Mouse (Mus musculus) heart, embryonic 14.5 days (tissue): ENCODE measurements at regions not wholly inside any gene's neighbourhood (a gene's known extent, or its start where the extent isn't known, plus 50 kb on each side); places are given as distances from the start of the nearest gene placed in this dataset.
A peak's percentile ranks its signal among the peaks of the same experiment; 100 is the strongest.

Experiments
- ATAC-seq: fragments of 200-750 bp; cut with Nextera tagmentation; 2 replicates; pipeline ENCODE4 v1.8.0; 2017; ENCODE audit warnings: low read depth, moderate TSS enrichment; ENCODE audit not compliant: insufficient number of reproducible peaks, insufficient read depth, low FRiP score
- H3K27ac ChIP-seq, 2 experiments: fragments of 200-500 bp in 1 of 2; fragments of 300-500 bp in 1 of 2; sonication (generic) in 1 of 2; replicated peaks in 1 of 2; 2 replicates each; pipeline ENCODE4 v1.5.1; 2012 to 2014; ENCODE audit warnings: low read depth in 2 of 2, low read length in 2 of 2, control low read depth in 1 of 2, mild to moderate bottlenecking in 1 of 2, mixed read lengths in 1 of 2; ENCODE audit not compliant: control insufficient read depth in 1 of 2, insufficient read depth in 1 of 2
- H3K27me3 ChIP-seq: fragments of 300-500 bp; sonication (generic); 2 replicates; pipeline ENCODE4 v1.6.1; 2014; ENCODE audit warnings: mild to moderate bottlenecking, low read length, control low read depth; ENCODE audit not compliant: control insufficient read depth, insufficient read depth
- H3K36me3 ChIP-seq: fragments of 300-500 bp; sonication (generic); 2 replicates; pipeline ENCODE4 v1.6.1; 2014; ENCODE audit warnings: mild to moderate bottlenecking, control low read depth, low read length, mixed read lengths; ENCODE audit not compliant: control insufficient read depth, insufficient read depth
- H3K4me1 ChIP-seq, 2 experiments: fragments of 200-500 bp in 1 of 2; fragments of 300-500 bp in 1 of 2; sonication (generic) in 1 of 2; 2 replicates each; pipeline ENCODE4 v1.6.1; 2012 to 2014; ENCODE audit warnings: low read length in 2 of 2, control low read depth in 1 of 2, mixed read lengths in 1 of 2; ENCODE audit not compliant: control insufficient read depth in 2 of 2, insufficient read depth in 2 of 2
- H3K4me2 ChIP-seq: fragments of 300-500 bp; sonication (generic); 2 replicates; pipeline ENCODE4 v1.6.1; 2014; ENCODE audit warnings: mild to moderate bottlenecking, low read length
- H3K4me3 ChIP-seq, 2 experiments: fragments of 200-500 bp in 1 of 2; fragments of 300-500 bp in 1 of 2; sonication (generic) in 1 of 2; 2 replicates each; pipeline ENCODE4 v1.5.1; 2012 to 2014; ENCODE audit warnings: low read length in 2 of 2, mild to moderate bottlenecking in 2 of 2, control low read depth in 1 of 2, low read depth in 1 of 2, moderate library complexity in 1 of 2; ENCODE audit not compliant: control insufficient read depth in 1 of 2, insufficient read depth in 1 of 2
- H3K9ac ChIP-seq: fragments of 300-500 bp; sonication (generic); 2 replicates; pipeline ENCODE4 v1.6.1; 2014; ENCODE audit warnings: mild to moderate bottlenecking, low read length
- H3K9me3 ChIP-seq: fragments of 300-500 bp; sonication (generic); 2 replicates; pipeline ENCODE4 v1.6.1; 2016; ENCODE audit warnings: low read length, control low read depth; ENCODE audit not compliant: control insufficient read depth
- WGBS: fragments of 180-500 bp; shearing (Covaris S2); extraction: QIAGEN DNeasy Blood & Tissue Kit; methylation state at CpG from one replicate; pipeline ENCODE4 v1.1.7; 2014; 5-methylcytosine and 5-hydroxymethylcytosine counted together

DNA sequence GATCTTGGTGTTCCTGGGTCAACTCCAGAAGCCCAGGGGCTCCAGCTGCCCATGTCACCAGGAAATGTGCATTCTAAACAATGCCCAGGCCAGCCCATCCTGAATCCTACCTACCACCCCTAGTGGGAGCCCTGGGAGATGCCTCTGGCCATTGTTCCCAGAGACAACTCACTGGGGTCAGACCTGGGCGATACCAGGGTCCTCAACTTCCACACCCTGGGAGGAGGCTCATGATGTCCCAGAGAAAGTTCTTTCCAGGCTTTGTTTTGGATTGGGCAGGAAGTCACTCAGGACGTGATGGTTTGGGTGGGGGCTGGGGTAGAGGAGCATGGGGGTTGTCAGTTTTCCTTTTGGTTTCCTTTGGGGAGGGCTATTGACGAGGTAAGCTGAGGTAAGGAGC, 97.1 kb downstream of the Efnb1 start:
- Histone ChIP-seq H3K4me1 (no peaks in the 10 kb centered on the region), H3K36me3 (no peaks in the 10 kb centered on the region), H3K27ac (no peak overlapping the region), H3K27me3 (no peaks in the 10 kb centered on the region; the same call in 1 of the 2 replicates), H3K9me3 (no peaks in the 10 kb centered on the region), H3K4me2 (no peak overlapping the region), H3K4me3 (no peak overlapping the region), H3K9ac (no peak overlapping the region)
- no peak for ATAC-seq
- 47% methylated on average over 3 of the region's 3 CpGs for WGBS

DNA sequence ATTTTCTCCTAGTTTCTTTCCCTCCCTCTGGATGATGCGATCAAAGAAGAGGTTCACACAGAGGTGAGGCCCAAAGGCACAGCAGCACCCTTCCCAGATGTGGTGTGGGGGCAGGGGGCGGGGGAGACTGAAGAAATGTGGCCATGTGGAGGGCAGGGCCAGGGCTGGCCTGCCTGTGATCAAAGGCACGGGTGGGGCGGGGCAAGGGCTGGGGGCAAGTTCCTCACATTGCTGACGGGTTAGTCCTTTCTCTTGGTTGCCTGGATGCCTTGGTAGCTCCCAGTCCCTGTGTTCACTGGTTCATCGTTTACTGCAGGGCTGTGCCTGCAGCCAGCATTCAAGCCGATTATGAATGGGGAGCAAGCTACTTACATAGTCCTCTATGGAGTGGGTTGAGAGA, 96.4 kb downstream of the Efnb1 start:
- WGBS = 49% methylated on average over 7 of the region's 7 CpGs

DNA sequence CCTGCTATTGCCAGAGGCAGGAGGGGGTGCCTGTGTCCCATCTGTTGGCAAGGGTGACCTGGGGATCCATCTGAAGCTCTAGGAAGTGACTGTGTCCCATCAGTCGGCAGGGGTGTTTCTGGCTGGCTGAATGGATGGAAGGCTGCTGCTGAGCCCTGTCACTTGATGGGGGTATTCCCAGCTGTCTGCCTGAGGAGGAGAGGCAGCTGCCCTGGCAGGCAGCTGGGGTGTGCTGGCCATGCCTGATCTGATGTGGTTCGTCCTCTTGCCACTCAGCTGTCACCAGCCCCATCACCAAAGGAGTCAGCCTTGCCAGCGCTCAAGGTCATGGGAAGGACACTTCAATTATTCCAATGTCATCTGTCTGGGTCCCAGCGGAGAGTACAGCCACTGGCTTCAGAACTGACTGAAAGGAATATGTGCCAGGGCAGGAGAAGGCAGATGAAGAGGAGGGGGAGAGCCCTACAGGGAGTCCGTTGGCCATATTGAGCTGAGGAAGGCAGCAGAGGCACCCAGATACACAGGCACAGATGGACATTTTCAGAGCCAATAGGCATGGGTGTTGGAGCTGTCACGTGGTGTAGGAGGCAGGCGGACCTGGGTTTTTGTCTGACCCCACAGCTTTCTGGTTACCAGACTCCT, 89.3 kb downstream of the Efnb1 start:
- 0 out of 2 replicates have a peak, but pooled peaks have one; percentile 21 for ATAC-seq
- Histone ChIP-seq H3K36me3 (no peaks in the 10 kb centered on the region), H3K4me2 (no peak overlapping the region), H3K27ac (peak overlapping the region; percentile 28 to 38; a peak in 1 of 4 replicates), H3K4me3 (no peak overlapping the region), H3K4me1 (peaks cover 4 to 12% of the 10 kb centered on the region in 2 experiments; a peak in 2 of 4 replicates), H3K9me3 (no peaks in the 10 kb centered on the region), H3K9ac (no peak overlapping the region), H3K27me3 (no peaks in the 10 kb centered on the region; the same call in 1 of the 2 replicates)
- 63% methylated on average over 7 of the region's 7 CpGs for WGBS

More for the DNA sequence above, 96.4 kb downstream of the Efnb1 start:
- Histone ChIP-seq H3K9ac (no peak overlapping the region), H3K4me3 (no peak overlapping the region), H3K4me2 (no peak overlapping the region), H3K27me3 (no peaks in the 10 kb centered on the region; the same call in 1 of the 2 replicates), H3K4me1 (no peaks in the 10 kb centered on the region), H3K9me3 (no peaks in the 10 kb centered on the region), H3K27ac (no peak overlapping the region), H3K36me3 (no peaks in the 10 kb centered on the region)
- ATAC-seq = no peak

DNA sequence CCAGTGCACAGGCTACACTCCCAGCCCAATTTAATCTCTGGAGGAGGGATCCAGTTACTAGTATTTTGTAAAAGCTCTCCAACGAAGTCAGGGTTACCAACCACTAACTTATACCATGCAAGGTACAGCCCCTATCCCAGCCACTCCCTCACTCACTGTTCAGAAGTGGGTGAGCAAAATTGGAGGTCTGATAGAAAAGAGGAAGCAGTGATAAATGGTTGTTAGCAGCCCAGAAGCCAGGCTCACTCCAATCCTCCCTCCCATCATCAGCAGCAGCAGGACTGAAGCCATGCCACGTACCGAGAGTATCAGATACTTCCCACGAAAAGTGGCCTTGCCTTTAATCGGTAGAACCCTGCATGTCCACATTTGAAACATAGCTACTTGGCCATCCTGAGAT, 86.1 kb downstream of the Efnb1 start:
- Histone ChIP-seq H3K9me3 (no peaks in the 10 kb centered on the region), H3K27ac (no peak overlapping the region), H3K4me3 (no peak overlapping the region), H3K9ac (no peak overlapping the region), H3K4me1 (peaks cover 4 to 14% of the 10 kb centered on the region in 2 experiments; a peak in 2 of 4 replicates), H3K36me3 (no peaks in the 10 kb centered on the region), H3K27me3 (no peaks in the 10 kb centered on the region), H3K4me2 (no peak overlapping the region)
- 80% methylated on average over 5 of the region's 5 CpGs for WGBS
- ATAC-seq = no peak

DNA sequence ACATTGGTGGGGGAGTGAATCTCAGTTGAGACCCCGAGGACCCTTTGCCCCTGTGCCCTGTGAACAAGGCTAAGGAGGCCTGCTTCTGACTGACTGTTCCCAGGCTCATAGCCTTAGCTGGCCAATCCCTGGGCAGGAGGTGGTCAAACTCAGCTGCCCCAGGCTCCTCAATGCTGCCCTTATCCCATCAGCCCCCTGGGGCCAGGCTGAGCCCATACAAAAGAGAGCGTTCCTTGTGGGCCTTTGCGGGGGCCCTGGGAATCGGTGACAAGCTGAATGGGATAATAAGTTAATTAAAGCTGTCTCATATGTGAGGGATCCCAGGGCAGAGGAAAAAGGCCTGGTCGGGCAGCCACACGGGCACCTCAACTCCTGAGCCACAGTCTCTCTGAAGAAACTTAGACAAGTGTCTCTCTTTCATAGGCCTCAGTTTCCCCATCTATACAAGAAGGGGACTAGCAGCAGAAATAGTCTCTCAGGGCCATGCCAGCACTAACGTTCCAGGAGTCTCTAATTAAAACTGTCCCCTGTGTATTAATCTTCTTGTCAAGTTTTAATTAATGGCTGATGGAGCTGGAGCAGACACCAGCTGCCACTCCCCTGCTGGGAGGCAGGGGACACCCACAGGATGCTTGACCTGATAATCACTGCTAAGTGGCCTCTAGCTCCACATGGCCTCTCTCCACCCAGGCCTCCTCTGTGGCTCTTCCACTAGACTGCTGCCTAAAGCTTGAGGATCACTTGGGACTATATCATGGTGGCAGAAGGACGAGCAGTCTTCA, 84.9 kb downstream of the Efnb1 start:
- no peak for ATAC-seq
- Histone ChIP-seq H3K4me3 (no peak overlapping the region), H3K4me1 (peaks cover 2 to 13% of the 10 kb centered on the region in 2 experiments; a peak in 2 of 4 replicates), H3K27ac (no peak overlapping the region), H3K27me3 (no peaks in the 10 kb centered on the region), H3K4me2 (no peak overlapping the region), H3K9me3 (no peaks in the 10 kb centered on the region), H3K36me3 (no peaks in the 10 kb centered on the region), H3K9ac (no peak overlapping the region)
- 65% methylated on average over 8 of the region's 8 CpGs for WGBS

DNA sequence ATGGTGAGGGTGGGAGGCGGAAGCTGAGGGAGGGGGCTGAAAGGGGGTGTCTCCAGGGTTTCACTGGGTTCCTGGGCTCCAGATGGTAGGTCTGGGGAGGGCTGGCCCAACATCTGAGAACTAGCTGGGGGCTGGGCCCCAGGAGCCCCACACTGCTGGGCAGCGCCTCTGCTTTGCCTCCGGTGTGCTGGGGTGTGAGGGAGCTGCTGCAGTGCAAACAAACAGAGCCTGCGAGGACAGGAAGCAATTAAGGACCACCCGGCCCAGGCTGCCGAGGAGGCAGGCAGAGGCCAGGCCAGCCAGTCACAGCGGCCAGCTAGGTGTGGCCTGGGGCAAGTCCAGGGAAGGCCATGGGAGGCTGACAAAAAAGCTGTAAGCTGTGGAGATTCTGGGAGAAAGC, 82.3 kb downstream of the Efnb1 start:
- H3K9me3 ChIP-seq = no peaks in the 10 kb centered on the region
- H3K4me1 ChIP-seq = peaks cover 14 to 19% of the 10 kb centered on the region in 2 experiments; a peak in 2 of 4 replicates
- no peaks in the 10 kb centered on the region for H3K36me3 ChIP-seq
- no peak overlapping the region for H3K27ac ChIP-seq
- no peaks in the 10 kb centered on the region for H3K27me3 ChIP-seq
- no peak overlapping the region for H3K9ac ChIP-seq
- H3K4me3 ChIP-seq = no peak overlapping the region
- ATAC-seq = no peak
- 55% methylated on average over 7 of the region's 7 CpGs for WGBS
- no peak overlapping the region for H3K4me2 ChIP-seq

DNA sequence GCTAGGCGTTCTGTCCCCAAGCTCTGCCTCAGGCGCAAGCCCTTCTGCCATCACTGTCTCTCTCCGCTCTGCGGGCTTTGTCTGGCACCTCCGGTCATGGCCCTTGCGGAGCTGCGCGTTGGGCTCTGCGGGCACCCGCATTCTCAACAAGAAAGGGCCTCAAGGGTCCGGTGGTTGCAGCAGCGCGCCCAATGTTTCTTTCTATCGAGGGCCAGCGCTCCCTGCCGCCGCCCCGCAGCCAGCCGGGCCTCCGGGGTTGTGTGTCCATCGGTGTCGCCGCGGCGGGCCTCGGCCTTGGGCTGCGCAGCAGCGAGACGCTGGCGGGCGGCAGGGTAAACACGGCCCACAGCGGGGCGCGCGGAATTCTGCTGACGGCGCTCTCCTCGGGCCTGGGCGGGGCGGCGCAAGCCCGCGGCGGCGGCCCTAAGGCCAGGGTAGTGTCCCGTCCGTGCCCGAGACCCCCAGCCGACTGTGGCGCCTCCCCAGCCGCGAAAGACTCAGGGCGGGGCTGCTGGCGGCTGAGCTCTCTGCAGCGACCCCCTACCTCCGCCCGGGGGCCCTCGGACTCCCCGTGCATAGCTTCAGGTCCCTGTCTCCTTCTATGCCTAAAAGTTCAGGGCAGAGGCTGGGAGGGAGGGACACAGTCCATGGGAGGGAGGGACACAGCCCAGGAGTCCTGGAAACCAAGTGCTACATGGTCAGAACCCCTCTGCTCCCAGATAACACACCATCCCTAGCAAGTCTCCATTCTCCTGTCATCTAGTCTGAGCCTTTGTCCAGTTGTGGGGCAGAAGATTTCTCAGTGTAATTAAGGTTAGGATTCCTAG, 80.9 kb downstream of the Efnb1 start:
- ATAC-seq = peak; percentile 36; the same call in 1 of the 2 replicates
- H3K27me3 ChIP-seq = no peaks in the 10 kb centered on the region
- peak overlapping the region; percentile 55 to 58 for H3K27ac ChIP-seq
- H3K36me3 ChIP-seq = no peaks in the 10 kb centered on the region
- H3K9ac ChIP-seq = peak overlapping the region; percentile 73
- peak overlapping the region; percentile 38 to 44 for H3K4me3 ChIP-seq
- H3K4me2 ChIP-seq = peak overlapping the region; percentile 70
- WGBS = 19% methylated on average over 53 of the region's 60 CpGs
- H3K9me3 ChIP-seq = no peaks in the 10 kb centered on the region
- H3K4me1 ChIP-seq = peaks cover 14 to 19% of the 10 kb centered on the region in 2 experiments; a peak in 2 of 4 replicates
